19 mouse cellular contexts compared by ENCODE assay signal in the genomic region with DNA sequence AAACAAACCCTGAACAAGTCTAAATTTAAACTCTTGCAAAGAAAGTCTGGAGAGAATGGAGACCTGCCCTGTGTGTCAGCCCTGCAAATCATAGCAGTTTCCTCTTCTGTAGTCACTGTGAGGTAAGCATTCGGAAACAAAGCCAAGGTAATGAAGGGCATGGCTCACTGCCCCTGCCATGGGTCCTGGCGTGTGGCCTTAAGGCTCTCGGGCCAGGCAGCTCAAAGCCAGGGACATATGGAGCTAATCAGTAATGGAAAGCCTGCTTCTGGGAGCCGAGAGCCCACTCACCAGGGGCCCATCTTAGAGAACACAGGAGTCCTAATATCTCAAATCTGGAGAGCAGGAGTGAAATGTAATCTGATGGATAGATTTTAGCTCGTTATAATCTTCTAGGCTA.
DNase-seq lines count a peak whose midpoint lies in the region; ATAC-seq and TF ChIP-seq lines count a peak whose summit lies in the region.
"Had no signal": no experiment of that assay in that cellular context is flagged by ENCODE, and none has a peak within 500 bp of the region (broad histone marks: within the 10 kb centered on the region; RNA-seq: fewer than 3 reads in every experiment).

No protein-coding gene starts in this region.

- H3K27me3 ChIP-seq in heart, adult 2 months (ENCODE audit: control insufficient read depth, insufficient read depth, low read length): no peaks in the 10 kb centered on the region
- H3K27me3 ChIP-seq in heart, embryonic 12.5 days (replicated peaks): no peaks in the 10 kb centered on the region
- H3K27me3 ChIP-seq in embryonic facial prominence, embryonic 11.5 days (ENCODE audit: control insufficient read depth, insufficient read depth, low read length): no peaks in the 10 kb centered on the region
- H3K27me3 ChIP-seq in forebrain, embryonic 14.5 days (replicated peaks; ENCODE audit: control insufficient read depth, insufficient read depth, low read length): no peaks in the 10 kb centered on the region
- H3K27me3 ChIP-seq: liver, embryonic 13.5 days; lung, embryonic 15.5 days; midbrain, embryonic 13.5 days had no signal

- intact Hi-C loops in heart, adult 2 months (cut with DNase I): no loop called here

- no peak for TF ChIP-seq CTCF in heart, adult 2 months (IDR thresholded peaks at IDR 0.05)

- H3K4me3 ChIP-seq in heart, adult 2 months: no peak overlapping the region
- H3K4me3 ChIP-seq in heart, embryonic 12.5 days: no peak overlapping the region
- H3K4me3 ChIP-seq in embryonic facial prominence, embryonic 11.5 days (ENCODE audit: low read depth, low read length): no peak overlapping the region
- H3K4me3 ChIP-seq in forebrain, embryonic 14.5 days (ENCODE audit: low read depth, low read length): no peak overlapping the region
- H3K4me3 ChIP-seq: erythroblast, embryonic 14.5 days; liver, embryonic 13.5 days; lung, embryonic 15.5 days; midbrain, embryonic 13.5 days had no signal

- no peaks in the 10 kb centered on the region for H3K36me3 ChIP-seq in heart, adult 2 months (ENCODE audit: control insufficient read depth, insufficient read depth, low read length)
- no peaks in the 10 kb centered on the region for H3K36me3 ChIP-seq in heart, embryonic 12.5 days
- H3K36me3 ChIP-seq in embryonic facial prominence, embryonic 11.5 days (replicated peaks; ENCODE audit: control insufficient read depth, insufficient read depth, low read depth, low read length): no peaks in the 10 kb centered on the region
- no peaks in the 10 kb centered on the region for H3K36me3 ChIP-seq in forebrain, embryonic 14.5 days (ENCODE audit: control insufficient read depth, insufficient read depth, low read length)
- H3K36me3 ChIP-seq: liver, embryonic 13.5 days; lung, embryonic 15.5 days; midbrain, embryonic 13.5 days had no signal

- no peak overlapping the region for H3K4me2 ChIP-seq in heart, embryonic 12.5 days
- H3K4me2 ChIP-seq in embryonic facial prominence, embryonic 11.5 days (ENCODE audit: low read depth, low read length): no peak overlapping the region
- H3K4me2 ChIP-seq in forebrain, embryonic 14.5 days (ENCODE audit: low read length): no peak overlapping the region
- H3K4me2 ChIP-seq: liver, embryonic 13.5 days; lung, embryonic 15.5 days; midbrain, embryonic 13.5 days had no signal

- 43% methylated on average over 5 of the region's 5 CpGs for WGBS in heart, adult 2 months
- WGBS in heart, embryonic 12.5 days: 45% methylated on average over 5 of the region's 5 CpGs
- WGBS in embryonic facial prominence, embryonic 11.5 days: 26% methylated on average over 5 of the region's 5 CpGs
- 44% methylated on average over 5 of the region's 5 CpGs for WGBS in forebrain, embryonic 14.5 days

- no peaks in the 10 kb centered on the region for H3K79me2 ChIP-seq in heart, adult 2 months (replicated peaks; ENCODE audit: control insufficient read depth, insufficient read depth, low read length)

- TF ChIP-seq POLR2A in heart, adult 2 months (IDR thresholded peaks at IDR 0.05; ENCODE audit: insufficient read depth, low read depth, low read length): no peak

- H3K4me1 ChIP-seq in heart, adult 2 months (ENCODE audit: control insufficient read depth, insufficient read depth, low read length): no peaks in the 10 kb centered on the region
- no peaks in the 10 kb centered on the region; the same call in 1 of the 2 replicates for H3K4me1 ChIP-seq in heart, embryonic 12.5 days (replicated peaks)
- no peaks in the 10 kb centered on the region for H3K4me1 ChIP-seq in embryonic facial prominence, embryonic 11.5 days (ENCODE audit: control insufficient read depth, insufficient read depth, low read length)
- peaks cover 14% of the 10 kb centered on the region for H3K4me1 ChIP-seq in forebrain, embryonic 14.5 days (ENCODE audit: control insufficient read depth, insufficient read depth, low read length)
- H3K4me1 ChIP-seq: liver, embryonic 13.5 days; lung, embryonic 15.5 days had no signal

- no peak for ATAC-seq in heart, embryonic 12.5 days (ENCODE audit: insufficient number of reproducible peaks, low FRiP score)
- ATAC-seq in cerebellum, adult (ENCODE audit: insufficient number of reproducible peaks, low FRiP score, low TSS enrichment): peak; percentile 97
- ATAC-seq in embryonic facial prominence, embryonic 11.5 days (replicated peaks; ENCODE audit: insufficient number of reproducible peaks, low FRiP score, low TSS enrichment, low read depth): no peak; the same call in 1 of the 2 replicates
- ATAC-seq in forebrain, embryonic 14.5 days: no peak
- ATAC-seq: forebrain, postnatal 0 days; midbrain, embryonic 13.5 days had no signal

- no peak for TF ChIP-seq EP300 in heart, adult 2 months (IDR thresholded peaks at IDR 0.05; ENCODE audit: insufficient read depth, low read depth, low read length)

- H3K9ac ChIP-seq in heart, adult 2 months (ENCODE audit: low read depth, low read length): no peak overlapping the region
- H3K9ac ChIP-seq in heart, embryonic 12.5 days: no peak overlapping the region
- H3K9ac ChIP-seq in embryonic facial prominence, embryonic 11.5 days (replicated peaks; ENCODE audit: low read length): no peak overlapping the region
- H3K9ac ChIP-seq in forebrain, embryonic 14.5 days (ENCODE audit: low read length): no peak overlapping the region
- H3K9ac ChIP-seq: forebrain, postnatal 0 days; liver, embryonic 13.5 days; lung, embryonic 15.5 days; midbrain, embryonic 13.5 days had no signal

- H3K27ac ChIP-seq in heart, adult 2 months: no peak overlapping the region
- no peak overlapping the region for H3K27ac ChIP-seq in heart, embryonic 12.5 days (ENCODE audit: poor library complexity, severe bottlenecking)
- no peak overlapping the region for H3K27ac ChIP-seq in embryonic facial prominence, embryonic 11.5 days (replicated peaks; ENCODE audit: low read depth, low read length)
- H3K27ac ChIP-seq in forebrain, embryonic 14.5 days (ENCODE audit: low read depth, low read length): no peak overlapping the region
- H3K27ac ChIP-seq: liver, embryonic 13.5 days; lung, embryonic 15.5 days; midbrain, embryonic 13.5 days had no signal

- DNase-seq in heart, adult 2 months: peak; percentile 14 to 19
- peak; percentile 75 for DNase-seq in cerebellum, adult 8-10 months
- peak; percentile 59 for DNase-seq in embryonic facial prominence, embryonic 11.5 days (ENCODE audit: low spot score)
- DNase-seq in forebrain, embryonic 14.5 days (ENCODE audit: low spot score): no peak
- DNase-seq in layer of hippocampus, postnatal 25 days (ENCODE audit: extremely low spot score in 1 of 2, low spot score in 1 of 2): no peak
- DNase-seq: adrenal gland, adult 8-10 months; B cell, adult 2 months; forebrain, postnatal 0 days; gastrocnemius, postnatal 10 days; heart, postnatal 10 days; kidney, adult 2 months; layer of hippocampus, postnatal 36 days; liver, embryonic 13.5 days; thymus, postnatal 4 days had no signal

- H3K9me3 ChIP-seq in heart, embryonic 12.5 days (replicated peaks): no peaks in the 10 kb centered on the region
- no peaks in the 10 kb centered on the region for H3K9me3 ChIP-seq in embryonic facial prominence, embryonic 11.5 days (replicated peaks; ENCODE audit: control insufficient read depth, low read length)
- no peaks in the 10 kb centered on the region for H3K9me3 ChIP-seq in forebrain, embryonic 14.5 days (replicated peaks; ENCODE audit: control insufficient read depth, low read length)
- H3K9me3 ChIP-seq: liver, embryonic 13.5 days; lung, embryonic 15.5 days; midbrain, embryonic 13.5 days had no signal

Comparison
In these comparisons a context has a peak if more than half of its experiments do, and no peak if none do; other contexts are left out.
1. DNase-seq: peak in heart, adult 2 months (2 of 2), cerebellum, adult 8-10 months (single experiment) and embryonic facial prominence, embryonic 11.5 days (single experiment); none in forebrain, embryonic 14.5 days (single experiment) and layer of hippocampus, postnatal 25 days (0 of 2).